Mouse (Mus musculus) small intestine, adult 2 months (tissue): ENCODE data around the gene Snd1.

ENCODE experiments used
- CTCF ChIP-seq: fragments of 200-500 bp; IDR thresholded peaks from 2 replicates; pipeline ENCODE4 v1.5.1; 2012; ENCODE audit warnings: low read depth, mild to moderate bottlenecking, control low read depth, inconsistent platforms, low read length, moderate library complexity, mixed read lengths; ENCODE audit not compliant: insufficient replicate concordance, insufficient read length; ENCODE audit errors: extremely low read depth
- POLR2A ChIP-seq: fragments of 200-500 bp; IDR thresholded peaks from 2 replicates; pipeline ENCODE4 v1.6.1; 2012; ENCODE audit warnings: low read depth, mild to moderate bottlenecking, control low read depth, inconsistent platforms, low read length, moderate library complexity

- no peak for TF ChIP-seq CTCF
- no peak for TF ChIP-seq POLR2A
These were observed 87.5 kb downstream of the Snd1 start for GRCm38 (mm10) chr6:28562323-28563044.
